Mouse (Mus musculus) heart, embryonic 15.5 days (tissue): ENCODE measurements around the gene Ankrd2. TPM values are rescaled to one million over a fixed set of nuclear protein-coding genes. Genes with fewer than 3 reads are reported as not detected.

Experiments used
- ATAC-seq: fragments of 200-750 bp; cut with Nextera tagmentation; replicated peaks from 2 replicates; pipeline ENCODE4 v1.8.0; 2017; ENCODE audit warnings: low read depth, moderate TSS enrichment; ENCODE audit not compliant: insufficient number of reproducible peaks, insufficient read depth, low FRiP score
- H3K27ac ChIP-seq: fragments of 300-500 bp; sonication (generic); 2 replicates; pipeline ENCODE4 v1.5.1; 2015; ENCODE audit warnings: mild to moderate bottlenecking, inconsistent platforms
- H3K27me3 ChIP-seq: fragments of 300-500 bp; sonication (generic); 2 replicates; pipeline ENCODE4 v1.6.1; 2015; ENCODE audit warnings: inconsistent platforms
- H3K36me3 ChIP-seq: fragments of 300-500 bp; sonication (generic); 2 replicates; pipeline ENCODE4 v1.6.1; 2015; ENCODE audit warnings: mild to moderate bottlenecking, inconsistent platforms
- H3K4me1 ChIP-seq: fragments of 300-500 bp; sonication (generic); replicated peaks from 2 replicates; pipeline ENCODE4 v1.6.1; 2015; ENCODE audit warnings: inconsistent platforms
- H3K4me2 ChIP-seq: fragments of 300-500 bp; sonication (generic); 2 replicates; pipeline ENCODE4 v1.6.1; 2015; ENCODE audit warnings: inconsistent platforms, mild to moderate bottlenecking, moderate library complexity
- H3K4me3 ChIP-seq: fragments of 300-500 bp; sonication (generic); 2 replicates; pipeline ENCODE4 v1.5.1; 2015; ENCODE audit warnings: mild to moderate bottlenecking, inconsistent platforms
- H3K9ac ChIP-seq: fragments of 300-500 bp; sonication (generic); 2 replicates; pipeline ENCODE4 v1.6.1; 2015; ENCODE audit warnings: mild to moderate bottlenecking, inconsistent platforms
- H3K9me3 ChIP-seq: fragments of 300-500 bp; sonication (generic); replicated peaks from 2 replicates; pipeline ENCODE4 v1.6.1; 2016; ENCODE audit warnings: inconsistent platforms
- WGBS: fragments of 180-500 bp; shearing (Covaris S2); methylation state at CpG from one replicate; pipeline ENCODE4 v1.1.7; 2015; ENCODE audit warnings: mixed read lengths; 5-methylcytosine and 5-hydroxymethylcytosine counted together
- polyA plus RNA-seq: library from polyadenylated mRNA; unstranded; fragments of >200 nt; fragmentation: Nextera tagmentation; extraction: Ambion mirVana; gene quantifications from 2 replicates; pipeline ENCODE4 v1.2.1, GENCODE M21; 2015

The Ankrd2 gene
- polyA plus RNA-seq, 1 experiment from 2014 or later = not detected

- no peak overlapping the region for H3K4me2 ChIP-seq
- H3K4me1 ChIP-seq = peaks cover 44% of the 10 kb centered on the region
- 63% methylated on average over 5 of the region's 5 CpGs for WGBS
- H3K27ac ChIP-seq = peak overlapping the region; percentile 81
- no peak overlapping the region for H3K4me3 ChIP-seq
- H3K36me3 ChIP-seq = no peaks in the 10 kb centered on the region
- H3K9me3 ChIP-seq = no peaks in the 10 kb centered on the region
- H3K9ac ChIP-seq = no peak overlapping the region
- ATAC-seq = no peak
- no peaks in the 10 kb centered on the region for H3K27me3 ChIP-seq
These were observed 19.0 kb upstream of the Ankrd2 start for GRCm38 (mm10) chr19:42016840-42017239.

- WGBS = 49% methylated on average over 8 of the region's 8 CpGs
- peaks cover 52% of the 10 kb centered on the region for H3K4me1 ChIP-seq
- no peak overlapping the region for H3K9ac ChIP-seq
- H3K4me2 ChIP-seq = no peak overlapping the region
- peak; percentile 51 for ATAC-seq
- H3K27ac ChIP-seq = peak overlapping the region; percentile 81
- no peaks in the 10 kb centered on the region for H3K27me3 ChIP-seq
- no peaks in the 10 kb centered on the region for H3K36me3 ChIP-seq
- no peak overlapping the region for H3K4me3 ChIP-seq
- no peaks in the 10 kb centered on the region for H3K9me3 ChIP-seq
These were observed 18.2 kb upstream of the Ankrd2 start for GRCm38 (mm10) chr19:42017399-42018247.

GRCm38 (mm10) chr19:42019011-42019522 lies 16.7 kb upstream of the Ankrd2 start:
- Histone ChIP-seq H3K4me1 (peaks cover 58% of the 10 kb centered on the region), H3K36me3 (no peaks in the 10 kb centered on the region), H3K9me3 (no peaks in the 10 kb centered on the region), H3K27me3 (no peaks in the 10 kb centered on the region), H3K27ac (peak overlapping the region; percentile 81), H3K9ac (no peak overlapping the region), H3K4me2 (no peak overlapping the region), H3K4me3 (no peak overlapping the region)
- ATAC-seq = 0 out of 2 replicates have a peak, but pooled peaks have one; percentile 18
- WGBS = 43% methylated on average over 4 of the region's 4 CpGs

GRCm38 (mm10) chr19:42021681-42022541 lies 13.9 kb upstream of the Ankrd2 start:
- Histone ChIP-seq H3K9ac (no peak overlapping the region), H3K36me3 (no peaks in the 10 kb centered on the region), H3K4me2 (no peak overlapping the region), H3K9me3 (no peaks in the 10 kb centered on the region), H3K27me3 (no peaks in the 10 kb centered on the region), H3K27ac (peak overlapping the region; percentile 50), H3K4me1 (peaks cover 50% of the 10 kb centered on the region), H3K4me3 (no peak overlapping the region)
- ATAC-seq = no peak
- WGBS = 64% methylated on average over 10 of the region's 10 CpGs

- peak overlapping the region; percentile 50 for H3K27ac ChIP-seq
- H3K36me3 ChIP-seq = no peaks in the 10 kb centered on the region
- no peaks in the 10 kb centered on the region for H3K27me3 ChIP-seq
- no peak for ATAC-seq
- H3K4me3 ChIP-seq = no peak overlapping the region
- WGBS = 55% methylated on average over 2 of the region's 2 CpGs
- H3K4me1 ChIP-seq = peaks cover 44% of the 10 kb centered on the region
- H3K9me3 ChIP-seq = no peaks in the 10 kb centered on the region
- H3K9ac ChIP-seq = no peak overlapping the region
- H3K4me2 ChIP-seq = no peak overlapping the region
These were observed 13.3 kb upstream of the Ankrd2 start for GRCm38 (mm10) chr19:42022542-42022848.

- Histone ChIP-seq H3K27ac (no peak overlapping the region), H3K9me3 (no peaks in the 10 kb centered on the region), H3K36me3 (no peaks in the 10 kb centered on the region), H3K4me2 (no peak overlapping the region), H3K27me3 (no peaks in the 10 kb centered on the region), H3K4me3 (no peak overlapping the region), H3K9ac (no peak overlapping the region), H3K4me1 (peaks cover 23% of the 10 kb centered on the region)
- under 1% methylated on average over 5 of the region's 5 CpGs for WGBS
- ATAC-seq = peak; percentile 51; the same call in 1 of the 2 replicates
These were observed 9.6 kb upstream of the Ankrd2 start for GRCm38 (mm10) chr19:42026158-42026557.

- no peak overlapping the region for H3K4me3 ChIP-seq
- peaks cover 18% of the 10 kb centered on the region for H3K4me1 ChIP-seq
- H3K27ac ChIP-seq = no peak overlapping the region
- no peaks in the 10 kb centered on the region for H3K9me3 ChIP-seq
- H3K27me3 ChIP-seq = no peaks in the 10 kb centered on the region
- 78% methylated on average over 5 of the region's 5 CpGs for WGBS
- no peak overlapping the region for H3K4me2 ChIP-seq
- no peak overlapping the region for H3K9ac ChIP-seq
- 0 out of 2 replicates have a peak, but pooled peaks cover 3% of the 10 kb centered on the region for H3K36me3 ChIP-seq
- no peak for ATAC-seq
These were observed 4.7 kb upstream of the Ankrd2 start for GRCm38 (mm10) chr19:42031112-42031511.

GRCm38 (mm10) chr19:42033611-42034010 lies 2.2 kb upstream of the Ankrd2 start:
- 0 out of 2 replicates have a peak, but pooled peaks cover 3% of the 10 kb centered on the region for H3K36me3 ChIP-seq
- no peak overlapping the region for H3K27ac ChIP-seq
- no peaks in the 10 kb centered on the region for H3K9me3 ChIP-seq
- no peaks in the 10 kb centered on the region for H3K27me3 ChIP-seq
- H3K4me2 ChIP-seq = no peak overlapping the region
- 81% methylated on average over 14 of the region's 14 CpGs for WGBS
- H3K4me3 ChIP-seq = no peak overlapping the region
- H3K9ac ChIP-seq = no peak overlapping the region
- H3K4me1 ChIP-seq = peaks cover 18% of the 10 kb centered on the region
- no peak for ATAC-seq

- Histone ChIP-seq H3K36me3 (0 out of 2 replicates have a peak, but pooled peaks cover 3% of the 10 kb centered on the region), H3K9ac (no peak overlapping the region), H3K4me1 (peaks cover 18% of the 10 kb centered on the region), H3K27ac (no peak overlapping the region), H3K9me3 (no peaks in the 10 kb centered on the region), H3K27me3 (no peaks in the 10 kb centered on the region), H3K4me2 (no peak overlapping the region), H3K4me3 (no peak overlapping the region)
- no peak for ATAC-seq
- WGBS = 53% methylated on average over 9 of the region's 9 CpGs
These were observed 1.5 kb upstream of the Ankrd2 start for GRCm38 (mm10) chr19:42034146-42034775.

- Histone ChIP-seq H3K9ac (no peak overlapping the region), H3K4me1 (peaks cover 18% of the 10 kb centered on the region), H3K27ac (no peak overlapping the region), H3K4me3 (no peak overlapping the region), H3K4me2 (no peak overlapping the region), H3K27me3 (peaks cover 3% of the 10 kb centered on the region; the same call in 1 of the 2 replicates), H3K9me3 (no peaks in the 10 kb centered on the region), H3K36me3 (0 out of 2 replicates have a peak, but pooled peaks cover 3% of the 10 kb centered on the region)
- ATAC-seq = no peak
- WGBS = 50% methylated on average over 11 of the region's 11 CpGs
These were observed 832 bp upstream of the Ankrd2 start for GRCm38 (mm10) chr19:42034881-42035455.
